Mouse (Mus musculus): ENCODE measurements around the gene Fut11. TPM values are rescaled to one million over a fixed set of nuclear protein-coding genes. Genes with fewer than 3 reads are reported as not detected.

Gene Fut11
- total and polyA plus RNA-seq, 3 experiments, result 5.3 to 5.9 (median 5.3) TPM

GRCm38 (mm10) chr14:20677906-20678305, 16.9 kb upstream of the Fut11 start:
- DNase-seq, result no peak
- no peaks in the 10 kb centered on the region for H3K27me3 ChIP-seq (ENCODE audit: control insufficient read depth, insufficient read depth, low read length)
- H3K79me2 ChIP-seq (replicated peaks; ENCODE audit: control insufficient read depth, insufficient read depth, low read length), result peaks cover 7% of the 10 kb centered on the region
- TF ChIP-seq POLR2A (IDR thresholded peaks at IDR 0.05; ENCODE audit: insufficient read depth, low read depth, low read length), result no peak
- TF ChIP-seq CTCF (IDR thresholded peaks at IDR 0.05), result no peak
- no peak for TF ChIP-seq EP300 (IDR thresholded peaks at IDR 0.05; ENCODE audit: insufficient read depth, low read depth, low read length)
- peaks cover 11% of the 10 kb centered on the region for H3K4me1 ChIP-seq (ENCODE audit: control insufficient read depth, insufficient read depth, low read length)
- peaks cover 31% of the 10 kb centered on the region for H3K36me3 ChIP-seq (ENCODE audit: control insufficient read depth, insufficient read depth, low read length)
- 79% methylated on average over 4 of the region's 4 CpGs for WGBS
- no peak overlapping the region for H3K27ac ChIP-seq
- H3K4me3 ChIP-seq, result no peak overlapping the region
- intact Hi-C loops (cut with DNase I), result no loop called here
- no peak overlapping the region for H3K9ac ChIP-seq (ENCODE audit: low read depth, low read length)

GRCm38 (mm10) chr14:20681742-20682141, 13.0 kb upstream of the Fut11 start:
- H3K36me3 ChIP-seq (ENCODE audit: control insufficient read depth, insufficient read depth, low read length), result peaks cover 15% of the 10 kb centered on the region
- no peak overlapping the region for H3K9ac ChIP-seq (ENCODE audit: low read depth, low read length)
- peaks cover 4% of the 10 kb centered on the region; the same call in 1 of the 2 replicates for H3K4me1 ChIP-seq (ENCODE audit: control insufficient read depth, insufficient read depth, low read length)
- no peak for DNase-seq
- intact Hi-C loops (cut with DNase I), result no loop called here
- TF ChIP-seq POLR2A (IDR thresholded peaks at IDR 0.05; ENCODE audit: insufficient read depth, low read depth, low read length) (no peak), EP300 (IDR thresholded peaks at IDR 0.05; ENCODE audit: insufficient read depth, low read depth, low read length) (no peak), CTCF (IDR thresholded peaks at IDR 0.05) (no peak)
- 0 out of 2 replicates have a peak, but pooled peaks cover 2% of the 10 kb centered on the region for H3K79me2 ChIP-seq (replicated peaks; ENCODE audit: control insufficient read depth, insufficient read depth, low read length)
- H3K27me3 ChIP-seq (ENCODE audit: control insufficient read depth, insufficient read depth, low read length), result no peaks in the 10 kb centered on the region
- H3K4me3 ChIP-seq, result no peak overlapping the region
- H3K27ac ChIP-seq, result no peak overlapping the region; the same call in 1 of the 2 replicates
- 83% methylated on average over 2 of the region's 2 CpGs for WGBS

GRCm38 (mm10) chr14:20682498-20682897, 12.3 kb upstream of the Fut11 start:
- no peak overlapping the region for H3K4me3 ChIP-seq
- TF ChIP-seq EP300 (IDR thresholded peaks at IDR 0.05; ENCODE audit: insufficient read depth, low read depth, low read length) (no peak), POLR2A (IDR thresholded peaks at IDR 0.05; ENCODE audit: insufficient read depth, low read depth, low read length) (no peak), CTCF (IDR thresholded peaks at IDR 0.05) (no peak)
- H3K4me1 ChIP-seq (ENCODE audit: control insufficient read depth, insufficient read depth, low read length), result peaks cover 4% of the 10 kb centered on the region; the same call in 1 of the 2 replicates
- intact Hi-C loops (cut with DNase I), result no loop called here
- H3K9ac ChIP-seq (ENCODE audit: low read depth, low read length), result no peak overlapping the region
- 0 out of 2 replicates have a peak, but pooled peaks cover 2% of the 10 kb centered on the region for H3K79me2 ChIP-seq (replicated peaks; ENCODE audit: control insufficient read depth, insufficient read depth, low read length)
- peak in 1 of 2 experiments; percentile 59 for DNase-seq
- H3K27me3 ChIP-seq (ENCODE audit: control insufficient read depth, insufficient read depth, low read length), result no peaks in the 10 kb centered on the region
- H3K27ac ChIP-seq, result peak overlapping the region; percentile 36; the same call in 1 of the 2 replicates
- 12% methylated on average over 3 of the region's 3 CpGs for WGBS
- H3K36me3 ChIP-seq (ENCODE audit: control insufficient read depth, insufficient read depth, low read length), result peaks cover 12% of the 10 kb centered on the region

- DNase-seq, result no peak
- peaks cover 4% of the 10 kb centered on the region; the same call in 1 of the 2 replicates for H3K4me1 ChIP-seq (ENCODE audit: control insufficient read depth, insufficient read depth, low read length)
- H3K36me3 ChIP-seq (ENCODE audit: control insufficient read depth, insufficient read depth, low read length), result peaks cover 7% of the 10 kb centered on the region
- WGBS, result 93% methylated on average over 3 of the region's 3 CpGs
- H3K27me3 ChIP-seq (ENCODE audit: control insufficient read depth, insufficient read depth, low read length), result no peaks in the 10 kb centered on the region
- TF ChIP-seq POLR2A (IDR thresholded peaks at IDR 0.05; ENCODE audit: insufficient read depth, low read depth, low read length) (no peak), EP300 (IDR thresholded peaks at IDR 0.05; ENCODE audit: insufficient read depth, low read depth, low read length) (no peak), CTCF (IDR thresholded peaks at IDR 0.05) (no peak)
- H3K9ac ChIP-seq (ENCODE audit: low read depth, low read length), result no peak overlapping the region
- no peak overlapping the region for H3K4me3 ChIP-seq
- H3K27ac ChIP-seq, result no peak overlapping the region
- intact Hi-C loops (cut with DNase I), result no loop called here
- H3K79me2 ChIP-seq (replicated peaks; ENCODE audit: control insufficient read depth, insufficient read depth, low read length), result no peaks in the 10 kb centered on the region
Observed at GRCm38 (mm10) chr14:20686576-20686975, 8.2 kb upstream of the Fut11 start.

- no peak for DNase-seq
- Histone ChIP-seq H3K79me2 (replicated peaks; ENCODE audit: control insufficient read depth, insufficient read depth, low read length) (no peaks in the 10 kb centered on the region), H3K36me3 (ENCODE audit: control insufficient read depth, insufficient read depth, low read length) (peaks cover 2% of the 10 kb centered on the region; the same call in 1 of the 2 replicates), H3K9ac (ENCODE audit: low read depth, low read length) (no peak overlapping the region), H3K27ac (no peak overlapping the region), H3K4me1 (ENCODE audit: control insufficient read depth, insufficient read depth, low read length) (no peaks in the 10 kb centered on the region), H3K27me3 (ENCODE audit: control insufficient read depth, insufficient read depth, low read length) (no peaks in the 10 kb centered on the region), H3K4me3 (no peak overlapping the region)
- no peak for TF ChIP-seq EP300 (IDR thresholded peaks at IDR 0.05; ENCODE audit: insufficient read depth, low read depth, low read length)
- no peak for TF ChIP-seq POLR2A (IDR thresholded peaks at IDR 0.05; ENCODE audit: insufficient read depth, low read depth, low read length)
- no peak for TF ChIP-seq CTCF (IDR thresholded peaks at IDR 0.05)
- WGBS, result 84% methylated on average over 2 of the region's 2 CpGs
- intact Hi-C loops (cut with DNase I), result no loop called here
Observed at GRCm38 (mm10) chr14:20689009-20689408, 5.8 kb upstream of the Fut11 start.

GRCm38 (mm10) chr14:20691772-20692171, 3.0 kb upstream of the Fut11 start:
- TF ChIP-seq POLR2A (IDR thresholded peaks at IDR 0.05; ENCODE audit: insufficient read depth, low read depth, low read length), result no peak
- TF ChIP-seq EP300 (IDR thresholded peaks at IDR 0.05; ENCODE audit: insufficient read depth, low read depth, low read length), result no peak
- TF ChIP-seq CTCF (IDR thresholded peaks at IDR 0.05), result no peak
- 87% methylated on average over 6 of the region's 6 CpGs for WGBS
- H3K4me1 ChIP-seq (ENCODE audit: control insufficient read depth, insufficient read depth, low read length), result peaks cover 8% of the 10 kb centered on the region
- no peaks in the 10 kb centered on the region for H3K27me3 ChIP-seq (ENCODE audit: control insufficient read depth, insufficient read depth, low read length)
- H3K9ac ChIP-seq (ENCODE audit: low read depth, low read length), result no peak overlapping the region
- no peak for DNase-seq
- intact Hi-C loops (cut with DNase I), result no loop called here
- H3K27ac ChIP-seq, result no peak overlapping the region
- H3K79me2 ChIP-seq (replicated peaks; ENCODE audit: control insufficient read depth, insufficient read depth, low read length), result no peaks in the 10 kb centered on the region
- H3K36me3 ChIP-seq (ENCODE audit: control insufficient read depth, insufficient read depth, low read length), result peaks cover 4% of the 10 kb centered on the region
- no peak overlapping the region for H3K4me3 ChIP-seq

All from heart, adult 2 months (tissue).